Mouse (Mus musculus): ENCODE data around the gene Kcnj16.
A peak's percentile ranks its signal among the peaks of the same experiment; 100 is the strongest.

Gene Kcnj16

DNA sequence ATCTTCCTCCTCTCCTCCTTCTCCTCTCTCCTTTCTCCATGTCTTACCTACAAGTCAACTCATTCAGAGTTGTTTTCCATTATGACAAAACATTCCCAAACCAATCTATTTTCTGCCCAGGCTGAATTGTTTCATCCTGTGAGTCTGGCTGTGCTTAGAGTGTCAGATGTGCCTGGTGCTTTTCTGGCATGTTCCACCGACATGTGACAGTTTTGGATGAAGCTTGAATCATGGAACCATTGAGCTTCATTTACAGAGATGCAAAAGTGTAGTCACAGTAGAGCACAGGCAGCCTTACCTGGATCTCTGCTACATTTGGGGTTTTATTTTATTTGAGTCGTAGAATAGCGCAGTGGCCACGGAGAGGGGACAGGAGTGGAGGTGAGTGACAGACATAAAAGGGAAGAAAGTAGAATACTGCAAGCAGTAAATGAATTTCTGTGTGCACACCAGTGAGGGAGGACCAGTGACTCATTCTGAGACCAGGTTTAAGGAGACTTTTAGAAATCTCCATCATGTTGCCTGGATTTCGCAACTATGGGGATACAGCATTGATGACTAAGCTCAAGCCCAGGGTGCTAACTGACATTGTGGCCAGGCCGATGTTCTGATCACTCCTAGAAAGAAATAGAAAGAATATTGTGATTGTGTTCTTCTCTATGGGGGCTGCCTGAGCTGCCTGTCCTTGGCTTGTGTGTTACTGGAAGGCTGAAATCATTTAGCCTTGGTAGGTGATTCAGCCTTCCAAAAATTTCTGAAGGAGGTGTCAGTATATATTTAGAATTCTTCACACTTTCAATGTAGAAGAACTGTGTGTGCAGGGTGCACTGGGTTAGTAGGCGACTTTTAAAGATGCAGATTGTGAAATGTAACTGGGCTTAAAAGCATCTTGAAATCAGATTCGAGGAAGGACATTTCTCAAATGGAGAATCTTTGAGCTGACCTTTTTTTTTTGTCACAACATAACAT, 87.3 kb downstream of the Kcnj16 start:
- DNase-seq (ENCODE audit: inconsistent age in 2 of 2, low spot score in 1 of 2) = peak in 1 of 2 experiments; percentile 44

DNA sequence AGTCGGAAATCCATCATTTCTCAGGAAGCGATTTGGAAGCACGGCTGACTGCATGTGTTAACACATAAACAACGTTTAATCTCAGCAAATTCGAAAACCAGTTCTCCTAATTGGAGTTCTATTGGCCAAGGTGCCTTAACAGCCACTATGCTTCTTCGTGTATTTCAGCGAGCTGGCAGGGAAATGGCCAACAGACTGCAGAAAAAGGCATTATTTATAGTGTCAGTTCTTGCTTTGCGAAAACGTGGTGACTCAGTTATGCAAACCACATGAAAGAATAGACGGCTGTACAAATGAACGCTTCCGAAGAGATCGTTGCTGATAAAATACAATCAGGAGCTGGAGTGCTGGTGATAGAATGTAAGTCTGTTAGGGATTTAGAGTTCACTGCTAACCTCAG, 88.2 kb downstream of the Kcnj16 start:
- DNase-seq (ENCODE audit: inconsistent age in 2 of 2, low spot score in 1 of 2) = peak in 1 of 2 experiments; percentile 66

DNA sequence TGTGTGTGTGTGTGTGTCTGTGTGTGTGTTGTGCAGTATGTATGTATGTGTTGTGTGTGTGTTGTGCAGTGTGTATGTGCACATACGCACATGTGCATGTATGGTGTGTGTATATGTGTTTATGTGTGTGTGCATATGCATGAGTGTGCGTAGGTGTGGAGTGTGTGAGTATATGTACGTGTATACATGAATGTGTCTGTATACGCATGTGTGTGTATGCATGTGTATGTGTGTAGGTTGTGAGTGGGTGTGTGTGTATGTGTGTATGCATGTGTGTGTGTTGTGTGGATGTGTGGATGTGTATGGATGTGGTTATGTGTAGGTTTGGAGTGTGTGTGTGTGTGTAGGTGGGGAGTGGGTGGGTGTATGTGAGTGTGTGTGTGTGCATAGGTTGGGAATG, 89.6 kb downstream of the Kcnj16 start:
- DNase-seq (ENCODE audit: inconsistent age in 2 of 2, low spot score in 1 of 2) = no peak

DNA sequence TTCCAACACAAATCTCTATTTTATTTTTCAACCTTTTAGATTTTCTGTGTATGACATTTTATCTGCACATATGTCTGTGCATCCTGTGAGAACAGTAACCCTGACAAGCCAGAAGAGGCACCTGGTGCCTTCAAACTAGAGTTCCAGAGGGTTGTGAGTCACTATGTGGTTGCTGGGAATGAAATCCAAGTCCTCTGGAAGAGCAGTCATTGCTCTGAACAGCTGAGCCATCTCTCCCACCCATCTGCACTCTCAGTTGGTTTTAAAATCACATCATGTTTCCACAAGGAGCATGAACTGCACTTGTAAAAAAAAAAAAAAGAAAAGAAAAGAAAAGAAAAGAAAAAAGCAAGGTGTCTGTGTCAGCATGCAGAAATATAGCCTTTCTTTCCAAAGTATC, 91.6 kb downstream of the Kcnj16 start:
- no peak for DNase-seq (ENCODE audit: inconsistent age in 2 of 2, low spot score in 1 of 2)

DNA sequence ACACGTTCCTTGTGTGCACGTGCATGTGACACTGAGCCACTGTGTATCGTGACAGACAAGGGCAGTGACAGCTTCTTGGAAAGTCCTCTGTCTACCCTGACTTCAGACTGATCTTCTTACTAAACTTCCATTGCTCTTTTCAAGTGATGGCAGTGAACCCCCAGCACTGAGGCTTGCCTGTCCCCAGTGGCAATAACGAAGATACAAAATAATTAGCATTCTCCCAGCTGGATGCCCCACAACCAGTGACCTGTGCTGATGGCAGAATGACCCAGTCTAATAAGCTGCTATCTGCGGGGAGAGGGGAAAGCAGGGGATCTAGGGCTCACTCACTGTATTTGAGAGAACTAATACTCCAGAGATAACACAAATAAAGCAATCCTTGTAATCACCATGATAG, 92.4 kb downstream of the Kcnj16 start:
- DNase-seq (ENCODE audit: inconsistent age in 2 of 2, low spot score in 1 of 2) = no peak

DNA sequence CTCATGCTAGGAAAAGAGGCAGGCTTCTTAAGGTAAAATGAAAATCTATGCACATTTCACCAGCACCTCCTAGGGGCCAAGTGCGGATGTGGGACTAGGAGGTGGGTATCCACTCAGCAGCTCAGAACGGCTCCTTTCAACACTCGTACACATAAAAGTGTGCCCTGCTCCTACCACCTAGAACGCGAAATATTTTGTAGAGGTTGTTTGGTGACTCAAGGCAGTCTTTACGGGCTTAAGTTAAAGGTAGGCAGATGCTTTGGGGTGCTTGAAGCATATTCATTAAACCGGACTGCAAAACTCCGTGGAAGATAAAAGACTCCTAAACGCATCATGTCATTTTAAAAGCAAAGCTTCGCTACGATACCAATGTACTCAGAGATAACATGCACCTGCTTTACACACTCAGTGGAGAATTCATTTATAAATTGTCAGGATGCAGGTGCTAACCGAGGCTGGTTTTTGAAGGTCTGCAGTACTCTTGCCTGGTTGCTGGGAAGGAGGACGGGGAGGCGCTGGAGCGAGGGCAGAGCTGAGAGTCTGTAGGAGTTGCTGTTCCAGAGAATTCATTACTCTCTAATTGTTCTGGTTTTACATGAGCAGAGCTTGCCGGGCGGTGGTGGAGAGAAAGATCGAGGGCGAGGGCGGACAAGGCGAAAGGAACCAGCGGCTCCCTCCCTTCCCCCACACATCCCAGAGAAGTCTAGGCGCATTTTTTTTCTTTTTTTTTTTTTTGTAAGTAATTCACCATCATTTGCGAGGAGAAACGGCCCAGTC, 97.1 kb downstream of the Kcnj16 start:
- peak; percentile 53 to 85 for DNase-seq (ENCODE audit: inconsistent age in 2 of 2, low spot score in 1 of 2)

DNA sequence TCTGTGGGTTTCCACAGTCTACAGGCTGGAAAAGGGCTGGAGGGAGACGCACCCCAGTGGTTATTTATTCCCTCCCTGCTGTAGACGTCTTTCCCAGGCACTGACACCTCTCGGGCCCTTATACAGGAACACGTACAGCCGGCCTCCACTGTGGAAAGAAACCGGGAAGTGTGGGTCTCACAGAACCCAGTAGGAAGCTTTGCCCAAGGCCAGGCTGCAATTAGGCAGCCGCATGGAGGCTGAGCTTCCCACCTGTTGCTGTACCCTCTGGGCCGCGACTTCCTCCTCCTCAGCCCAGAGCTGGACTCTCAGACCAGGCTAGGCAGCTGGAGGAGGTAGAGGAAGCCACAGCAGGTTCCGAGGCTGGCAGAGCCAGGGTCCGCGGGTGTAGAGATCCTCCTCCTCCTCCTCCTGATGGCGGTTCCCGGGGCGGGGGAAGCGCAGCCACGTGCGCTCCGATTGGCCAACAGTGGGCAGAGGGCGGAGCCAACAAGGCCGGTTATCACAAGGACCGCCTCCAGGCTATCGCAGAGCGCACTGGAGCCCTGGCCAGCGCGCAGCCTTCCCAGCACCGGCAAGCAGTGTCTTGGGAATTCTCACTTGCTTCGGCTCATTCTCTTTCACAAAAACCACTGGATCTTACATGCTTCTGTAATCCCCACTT, 97.9 kb downstream of the Kcnj16 start, which contains the start of gene Kcnj2:
Kcnj2 (plus strand) TSS at position 530 of the 664 bp plus-strand sequence.
- DNase-seq (ENCODE audit: inconsistent age in 2 of 2, low spot score in 1 of 2) = peak; percentile 96 to 99

DNA sequence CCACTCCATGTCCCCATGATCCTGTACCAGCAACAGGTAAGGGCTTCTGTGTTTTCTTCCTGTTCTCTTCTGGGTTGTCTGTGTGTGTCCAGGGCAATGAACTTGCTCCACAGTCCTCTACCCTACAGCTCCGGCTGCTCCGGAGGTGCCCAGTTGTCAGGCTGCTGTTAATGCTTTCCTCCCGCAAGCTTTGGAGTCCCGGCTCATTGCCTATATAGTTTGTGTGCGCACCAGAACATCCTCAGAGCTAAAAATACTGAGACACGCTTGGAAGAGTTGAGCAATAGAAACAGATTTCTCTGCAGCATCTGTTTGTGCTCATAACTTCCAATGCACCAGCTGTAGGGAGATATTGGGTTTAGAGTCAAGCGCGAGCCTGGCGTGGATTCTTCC, 98.5 kb downstream of the Kcnj16 start:
- DNase-seq (ENCODE audit: inconsistent age in 2 of 2, low spot score in 1 of 2) = no peak

DNA sequence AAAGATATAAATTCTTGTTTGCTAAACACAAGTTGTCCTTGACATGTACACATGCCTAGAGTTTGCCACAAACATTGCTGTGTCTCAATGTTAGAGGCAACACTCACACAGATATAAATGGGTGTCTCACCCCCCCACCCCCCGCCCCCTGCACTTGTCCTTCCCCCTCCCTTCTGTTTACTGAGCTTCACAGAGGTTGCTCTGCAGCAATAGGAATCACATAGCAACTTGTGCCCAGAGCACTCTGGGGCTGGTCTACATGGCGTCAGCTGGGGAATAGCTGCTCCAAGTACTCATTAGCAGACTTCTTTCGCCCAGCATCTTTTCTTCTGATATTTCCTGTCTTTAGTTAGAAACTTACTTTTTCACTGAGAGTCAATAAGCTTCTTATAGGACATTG, 100.0 kb downstream of the Kcnj16 start:
- peak in 1 of 2 experiments; percentile 39 for DNase-seq (ENCODE audit: inconsistent age in 2 of 2, low spot score in 1 of 2)

DNA sequence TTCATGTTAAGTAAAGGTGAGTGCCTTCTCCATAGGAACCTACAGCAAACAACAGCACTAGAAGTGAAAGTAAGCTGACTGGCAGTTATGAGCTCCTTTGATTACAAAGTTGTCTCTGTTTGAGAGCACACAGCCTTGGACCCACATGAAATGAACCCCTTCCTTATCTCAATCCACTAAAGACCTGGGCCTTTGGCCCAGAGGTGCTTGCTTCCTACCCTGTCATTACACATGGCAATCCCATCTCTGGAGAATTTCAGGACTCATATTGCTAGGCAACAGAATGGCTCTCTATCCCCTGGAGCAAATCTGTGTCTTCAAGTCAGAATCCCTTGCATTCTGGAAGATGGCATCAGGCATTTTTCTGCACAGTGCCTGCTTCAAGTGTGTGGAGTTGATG, 102.6 kb downstream of the Kcnj16 start:
- DNase-seq (ENCODE audit: inconsistent age in 2 of 2, low spot score in 1 of 2) = no peak

DNA sequence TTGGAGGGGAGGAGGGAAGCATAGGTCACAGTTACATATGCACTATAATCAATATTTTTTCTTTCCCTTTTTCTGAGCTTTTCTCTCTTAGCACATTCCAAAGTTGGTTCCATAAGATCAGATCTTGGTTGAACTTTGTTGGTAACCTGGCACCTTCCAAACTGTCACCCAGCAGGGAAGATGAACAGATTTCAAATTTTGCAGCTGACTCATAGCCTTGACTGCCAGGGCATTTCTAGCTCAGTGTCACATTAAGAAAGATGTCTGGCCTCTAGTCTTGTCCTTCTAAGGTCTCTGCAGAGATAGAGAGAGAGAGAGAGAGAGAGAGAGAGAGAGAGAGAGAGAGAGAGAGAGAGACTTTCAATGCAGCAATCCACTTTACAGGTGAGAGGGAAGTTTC, 106.3 kb downstream of the Kcnj16 start:
- peak; percentile 33 to 78 for DNase-seq (ENCODE audit: inconsistent age in 2 of 2, low spot score in 1 of 2)
